Mouse (Mus musculus): ENCODE results near the gene Vmn1r131.
"Not testable (repeated sequence)": the region's sequence is repeated elsewhere in the genome, so short reads cannot be mapped to it uniquely, and the experiment has no call there.

Gene Vmn1r131

GRCm38 (mm10) chr7:21545990-21546389 is at the start of gene Vmn1r131:
Gene Vmn1r131 (minus strand): TSS chr7:21546090.
- DNase-seq, result not testable (repeated sequence)

GRCm38 (mm10) chr7:21511480-21511879 is 34.4 kb downstream of the Vmn1r131 start, which contains the start of gene Vmn1r130:
Gene Vmn1r130 (plus strand): TSS chr7:21511780.
- DNase-seq, result not testable (repeated sequence)
